Mouse (Mus musculus): ENCODE results near the gene Prkcz. TPM values are rescaled to one million over a fixed set of nuclear protein-coding genes. Genes with fewer than 3 reads are reported as not detected.

Gene Prkcz
- total RNA-seq, 1 experiment from 2014 or later: 0.58 TPM

- ATAC-seq (ENCODE audit: extremely low read depth, insufficient number of reproducible peaks, low FRiP score, poor library complexity, severe bottlenecking): no peak
Measured at GRCm38 (mm10) chr4:155215773-155216630, 145.2 kb downstream of the Prkcz start.

- ATAC-seq (ENCODE audit: extremely low read depth, insufficient number of reproducible peaks, low FRiP score, poor library complexity, severe bottlenecking): no peak
Measured at GRCm38 (mm10) chr4:155215203-155215602, 146.0 kb downstream of the Prkcz start.

GRCm38 (mm10) chr4:155214793-155215192, 146.4 kb downstream of the Prkcz start:
- no peak for ATAC-seq (ENCODE audit: extremely low read depth, insufficient number of reproducible peaks, low FRiP score, poor library complexity, severe bottlenecking)

GRCm38 (mm10) chr4:155214188-155214587, 147.0 kb downstream of the Prkcz start:
- ATAC-seq (ENCODE audit: extremely low read depth, insufficient number of reproducible peaks, low FRiP score, poor library complexity, severe bottlenecking): no peak

GRCm38 (mm10) chr4:155213752-155214054, 147.5 kb downstream of the Prkcz start:
- ATAC-seq (ENCODE audit: extremely low read depth, insufficient number of reproducible peaks, low FRiP score, poor library complexity, severe bottlenecking): no peak

GRCm38 (mm10) chr4:155213052-155213751, 148.0 kb downstream of the Prkcz start:
- ATAC-seq (ENCODE audit: extremely low read depth, insufficient number of reproducible peaks, low FRiP score, poor library complexity, severe bottlenecking): no peak

Other genes starting within 250 kb of the Prkcz start
- gene Ski, start 138.8 kb downstream of the Prkcz start, total RNA-seq (2017): 25.9 and 27.7 TPM in 2 replicates
- 19.2 and 20.4 TPM in 2 replicates for gene Faap20, start 111.6 kb downstream of the Prkcz start, total RNA-seq (2017)
- not detected in 2 replicates for gene Gabrd, start 36.8 kb upstream of the Prkcz start, total RNA-seq (2017)
- gene Cfap74, start 47.8 kb upstream of the Prkcz start, total RNA-seq (2017): 1.5 and 3.8 TPM in 2 replicates
- not detected in 2 replicates for gene Tmem52, start 107.8 kb upstream of the Prkcz start, total RNA-seq (2017)
- gene Gnb1, start 130.0 kb upstream of the Prkcz start, total RNA-seq (2017): 120 and 143 TPM in 2 replicates
- gene Nadk, start 201.0 kb upstream of the Prkcz start, total RNA-seq (2017): 281 and 295 TPM in 2 replicates
- gene Slc35e2, start 240.1 kb upstream of the Prkcz start, total RNA-seq (2017): 10.0 and 11.3 TPM in 2 replicates